Mouse (Mus musculus) heart, postnatal 14 days (tissue): ENCODE data around the gene Gm39115. TPM values are rescaled to one million over a fixed set of nuclear protein-coding genes. Genes with fewer than 3 reads are reported as not detected.
A peak's percentile ranks its signal among the peaks of the same experiment; 100 is the strongest.

ENCODE experiments used
- DNase-seq, 2 experiments: peaks; one replicate each; pipeline ENCODE4 v3.0.0; 2021 to 2022
- intact Hi-C: fragments of 180-260 bp; cut with DNase I; formaldehyde crosslinking; loops from one replicate; pipeline ENCODE4 v1.15.1; 2025
- total RNA-seq, 2 experiments: library from RNA; stranded (reverse); gene quantifications; 2 replicates each; pipeline ENCODE4 v1.2.3; 2021

The Gm39115 gene
- total RNA-seq, 2 experiments from 2014 or later, result not detected

GRCm38 (mm10) chr7:142097776-142098175, 38.1 kb downstream of the Gm39115 start:
- peak; percentile 85 to 87 for DNase-seq
- intact Hi-C loops, result loop anchor here (1.0 to 5.0 kb wide), 3 partner anchors 26 to 81 kb away; partner anchors contain the start of gene Mob2

- no peak for DNase-seq
- intact Hi-C loops, result loop anchor here (2.0 to 5.0 kb wide), 2 partner anchors 34 to 80 kb away; partner anchors contain the start of gene Mob2
Measured at GRCm38 (mm10) chr7:142096701-142097100, 39.1 kb downstream of the Gm39115 start.

GRCm38 (mm10) chr7:142095183-142095931, 40.5 kb downstream of the Gm39115 start, which contains the start of gene Dusp8:
Dusp8 (minus strand) TSS chr7:142095843.
- DNase-seq, result peak; percentile 95 to 96
- intact Hi-C loops, result loop anchor here (5.0 kb wide), 1 partner anchor 33 kb away; the partner anchor contains the start of gene Mob2

GRCm38 (mm10) chr7:142094301-142095143, 41.3 kb downstream of the Gm39115 start:
- intact Hi-C loops, result loop anchor here (5.0 kb wide), 1 partner anchor 32 kb away; the partner anchor contains the start of gene Mob2
- DNase-seq, result peak; percentile 43 to 55

GRCm38 (mm10) chr7:142093696-142094240, 42.1 kb downstream of the Gm39115 start:
- intact Hi-C loops, result no loop called here
- DNase-seq, result no peak

- intact Hi-C loops, result no loop called here
- no peak for DNase-seq
Measured at GRCm38 (mm10) chr7:142092991-142093390, 42.8 kb downstream of the Gm39115 start.

GRCm38 (mm10) chr7:142091848-142092247, 44.0 kb downstream of the Gm39115 start:
- intact Hi-C loops, result no loop called here
- DNase-seq, result no peak

GRCm38 (mm10) chr7:142089648-142090447, 46.0 kb downstream of the Gm39115 start:
- intact Hi-C loops, result no loop called here

GRCm38 (mm10) chr7:142088886-142089285, 46.9 kb downstream of the Gm39115 start:
- peak in 1 of 2 experiments; percentile 36 for DNase-seq
- intact Hi-C loops, result no loop called here

More at GRCm38 (mm10) chr7:142089648-142090447, 46.0 kb downstream of the Gm39115 start:
- no peak for DNase-seq

GRCm38 (mm10) chr7:142087069-142087652, 48.7 kb downstream of the Gm39115 start:
- intact Hi-C loops, result no loop called here
- no peak for DNase-seq

- intact Hi-C loops, result no loop called here
- DNase-seq, result no peak
Measured at GRCm38 (mm10) chr7:142086159-142086905, 49.5 kb downstream of the Gm39115 start.

Other genes with a start within 250 kb of the Gm39115 start
- 10 to 100 TPM; 46.1 to 48.6 TPM for gene Tollip, start 217.5 kb downstream of the Gm39115 start, total RNA-seq
- gene Brsk2, start 186.3 kb downstream of the Gm39115 start, total RNA-seq, result under 1 TPM; 0.12 to 0.46 TPM
- gene Mob2, start 75.0 kb downstream of the Gm39115 start, total RNA-seq, result 10 to 100 TPM; 39.9 to 43.0 TPM
- 10 to 100 TPM; 29.2 to 35.4 TPM for gene Dusp8, start 40.2 kb downstream of the Gm39115 start, total RNA-seq
- gene Gm45618, start 15.3 kb downstream of the Gm39115 start, total RNA-seq, result not detected
- not detected for gene Gm45337, start 8.6 kb upstream of the Gm39115 start, total RNA-seq
- gene Gm29735, start 21.1 kb upstream of the Gm39115 start, total RNA-seq, result not detected
- not detected for gene Gm4553, start 29.7 kb upstream of the Gm39115 start, total RNA-seq
- gene Krtap5-2, start 40.0 kb upstream of the Gm39115 start, total RNA-seq, result not detected
- gene Gm10153, start 54.4 kb upstream of the Gm39115 start, total RNA-seq, result not detected
- gene Krtap5-3, start 65.3 kb upstream of the Gm39115 start, total RNA-seq, result not detected
- not detected for gene Gm7579, start 75.8 kb upstream of the Gm39115 start, total RNA-seq
- gene Krtap5-5, start 93.9 kb upstream of the Gm39115 start, total RNA-seq, result not detected
- not detected for gene Gm40460, start 105.0 kb upstream of the Gm39115 start, total RNA-seq
- not detected for gene Gm2431, start 122.3 kb upstream of the Gm39115 start, total RNA-seq
- not detected for gene Gm4559, start 138.3 kb upstream of the Gm39115 start, total RNA-seq
- gene Krtap5-1, start 161.1 kb upstream of the Gm39115 start, total RNA-seq, result not detected
- not detected for gene Krtap5-4, start 167.5 kb upstream of the Gm39115 start, total RNA-seq
- gene Ifitm10, start 237.7 kb upstream of the Gm39115 start, total RNA-seq, result 1 to 10 TPM; 1.7 to 2.1 TPM
- 1 to 10 TPM; 2.4 to 6.7 TPM for gene Gm49369, start 246.6 kb upstream of the Gm39115 start, total RNA-seq